Comparison of ENCODE assay signal across 15 mouse cellular contexts in the genomic region with DNA sequence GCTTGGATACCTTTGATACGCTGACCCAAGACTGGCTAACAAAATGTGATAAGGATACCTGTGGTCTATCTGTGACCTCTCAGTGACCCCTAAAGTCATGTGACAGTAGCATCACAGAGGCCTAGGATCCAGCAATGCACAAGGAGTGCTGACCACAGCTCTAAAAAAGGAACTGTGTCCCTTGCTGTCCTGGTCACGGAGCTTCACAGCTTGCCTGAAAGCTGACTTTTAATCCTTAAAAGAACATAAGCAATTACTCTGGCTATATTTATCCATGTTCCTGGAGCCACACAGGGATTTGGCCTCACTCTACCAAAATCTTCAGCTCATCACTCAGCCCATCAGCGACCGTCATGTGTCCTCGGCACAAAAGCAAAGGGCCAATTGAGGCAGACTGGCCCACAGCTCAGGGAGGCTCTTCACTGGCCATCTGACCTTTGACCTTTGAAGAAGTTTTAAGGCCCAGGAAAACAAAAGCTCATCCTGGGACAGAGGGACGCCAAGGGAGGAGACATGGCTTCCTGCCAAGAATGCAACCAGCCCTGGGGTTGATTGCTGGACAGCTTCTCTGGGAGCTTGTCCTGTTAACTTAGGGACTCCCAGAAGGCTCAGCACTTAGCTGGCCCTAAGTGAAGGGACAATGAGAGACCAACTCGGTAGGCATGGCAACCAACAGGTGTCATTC. TPM values are rescaled to one million over a fixed set of nuclear protein-coding genes. Genes with fewer than 3 reads are reported as not detected.
DNase-seq lines count a peak whose midpoint lies in the region; ATAC-seq and TF ChIP-seq lines count a peak whose summit lies in the region.
"Had no signal": no experiment of that assay in that cellular context is flagged by ENCODE, and none has a peak within 500 bp of the region (broad histone marks: within the 10 kb centered on the region; RNA-seq: fewer than 3 reads in every experiment).

No protein-coding gene starts in this region.

- no peak for TF ChIP-seq CTCF in heart, adult 2 months (IDR thresholded peaks at IDR 0.05)

- intact Hi-C loops in heart, adult 2 months (cut with DNase I): no loop called here

- H3K27ac ChIP-seq in heart, adult 2 months: no peak overlapping the region
- no peak overlapping the region for H3K27ac ChIP-seq in heart, embryonic 12.5 days (ENCODE audit: poor library complexity, severe bottlenecking)
- no peak overlapping the region for H3K27ac ChIP-seq in liver, embryonic 12.5 days
- H3K27ac ChIP-seq: embryonic facial prominence, embryonic 15.5 days; hindbrain, embryonic 13.5 days; layer of hippocampus, adult 2 months; liver, embryonic 15.5 days had no signal

- no peak overlapping the region for H3K4me2 ChIP-seq in heart, embryonic 12.5 days
- no peak overlapping the region for H3K4me2 ChIP-seq in liver, embryonic 12.5 days
- H3K4me2 ChIP-seq: embryonic facial prominence, embryonic 15.5 days; hindbrain, embryonic 13.5 days; liver, embryonic 15.5 days had no signal

- TF ChIP-seq POLR2A in heart, adult 2 months (IDR thresholded peaks at IDR 0.05; ENCODE audit: insufficient read depth, low read depth, low read length): no peak

- H3K79me2 ChIP-seq in heart, adult 2 months (replicated peaks; ENCODE audit: control insufficient read depth, insufficient read depth, low read length): no peaks in the 10 kb centered on the region

- no peaks in the 10 kb centered on the region for H3K27me3 ChIP-seq in heart, adult 2 months (ENCODE audit: control insufficient read depth, insufficient read depth, low read length)
- no peaks in the 10 kb centered on the region for H3K27me3 ChIP-seq in heart, embryonic 12.5 days (replicated peaks)
- H3K27me3 ChIP-seq in liver, embryonic 12.5 days (replicated peaks): no peaks in the 10 kb centered on the region
- H3K27me3 ChIP-seq: CH12.LX; embryonic facial prominence, embryonic 15.5 days; hindbrain, embryonic 13.5 days; liver, embryonic 15.5 days had no signal

- H3K9me3 ChIP-seq in heart, embryonic 12.5 days (replicated peaks): no peaks in the 10 kb centered on the region
- H3K9me3 ChIP-seq in liver, embryonic 12.5 days (replicated peaks): no peaks in the 10 kb centered on the region
- H3K9me3 ChIP-seq: embryonic facial prominence, embryonic 15.5 days; hindbrain, embryonic 13.5 days; liver, embryonic 15.5 days had no signal

- H3K4me3 ChIP-seq in heart, adult 2 months: no peak overlapping the region
- no peak overlapping the region for H3K4me3 ChIP-seq in heart, embryonic 12.5 days
- H3K4me3 ChIP-seq in liver, embryonic 12.5 days: no peak overlapping the region
- H3K4me3 ChIP-seq: embryonic facial prominence, embryonic 15.5 days; hindbrain, embryonic 13.5 days; layer of hippocampus, adult 2 months; liver, embryonic 15.5 days had no signal

- no peak for TF ChIP-seq EP300 in heart, adult 2 months (IDR thresholded peaks at IDR 0.05; ENCODE audit: insufficient read depth, low read depth, low read length)

- DNase-seq in heart, adult 2 months: peak; percentile 31 to 39
- DNase-seq in adipocyte (ENCODE audit: low spot score): peak; percentile 49
- DNase-seq in brain, adult 2 months (ENCODE audit: low read depth, low spot score): peak; percentile 21
- DNase-seq in kidney, postnatal 25 days: peak; percentile 71 to 78
- DNase-seq in thymus, postnatal 36 days: no peak
- no peak for DNase-seq in spleen, postnatal 10 days (ENCODE audit: low spot score in 2 of 2)
- DNase-seq: cerebellum, postnatal 36 days had no signal

- H3K36me3 ChIP-seq in heart, adult 2 months (ENCODE audit: control insufficient read depth, insufficient read depth, low read length): no peaks in the 10 kb centered on the region
- H3K36me3 ChIP-seq in heart, embryonic 12.5 days: no peaks in the 10 kb centered on the region
- H3K36me3 ChIP-seq in liver, embryonic 12.5 days: no peaks in the 10 kb centered on the region
- H3K36me3 ChIP-seq: embryonic facial prominence, embryonic 15.5 days; hindbrain, embryonic 13.5 days; liver, embryonic 15.5 days had no signal

- H3K9ac ChIP-seq in heart, adult 2 months (ENCODE audit: low read depth, low read length): no peak overlapping the region
- no peak overlapping the region for H3K9ac ChIP-seq in heart, embryonic 12.5 days
- no peak overlapping the region for H3K9ac ChIP-seq in liver, embryonic 12.5 days
- H3K9ac ChIP-seq: embryonic facial prominence, embryonic 15.5 days; hindbrain, embryonic 13.5 days; liver, embryonic 15.5 days had no signal

- no peak for ATAC-seq in heart, embryonic 12.5 days (ENCODE audit: insufficient number of reproducible peaks, low FRiP score)
- ATAC-seq in liver, embryonic 12.5 days: no peak
- ATAC-seq: forebrain, embryonic 14.5 days had no signal

- peaks cover 7% of the 10 kb centered on the region for H3K4me1 ChIP-seq in heart, adult 2 months (ENCODE audit: control insufficient read depth, insufficient read depth, low read length)
- peaks cover 56% of the 10 kb centered on the region for H3K4me1 ChIP-seq in heart, embryonic 12.5 days (replicated peaks)
- H3K4me1 ChIP-seq in liver, embryonic 12.5 days: peaks cover 29% of the 10 kb centered on the region

- WGBS in heart, adult 2 months: 69% methylated on average over 7 of the region's 7 CpGs
- WGBS in heart, embryonic 12.5 days: 60% methylated on average over 7 of the region's 7 CpGs
- 73% methylated on average over 7 of the region's 7 CpGs for WGBS in liver, embryonic 12.5 days (ENCODE audit: insufficient replicate concordance)

RNA-seq across cellular contexts. Expression of a gene that starts 3.5 kb away (rescaled TPM):
- total RNA-seq in heart, adult 2 months (2021): 10 to 100 TPM; 16.5 to 18.7 TPM
- polyA plus RNA-seq in heart, adult 2 months (2012; rRNA removed): 14.8 and 18.1 TPM in 2 replicates
- 5.7 and 8.0 TPM in 2 replicates for polyA plus RNA-seq in heart, embryonic 12.5 days (2016; fragmentation: Nextera tagmentation; extraction: Ambion mirVana)
- polyA plus RNA-seq in liver, embryonic 12.5 days (2016; fragmentation: Nextera tagmentation; extraction: Ambion mirVana): 14.7 and 14.9 TPM in 2 replicates
- total RNA-seq: CH12.LX had no signal

RNA-seq across cellular contexts. Expression of a gene that starts 43.0 kb away (rescaled TPM):
- total RNA-seq in heart, adult 2 months (2021): 10 to 100 TPM; 13.0 to 14.6 TPM
- polyA plus RNA-seq in heart, adult 2 months (2012; rRNA removed): 5.8 and 11.1 TPM in 2 replicates
- polyA plus RNA-seq in heart, embryonic 12.5 days (2016; fragmentation: Nextera tagmentation; extraction: Ambion mirVana): 47.3 and 49.7 TPM in 2 replicates
- polyA plus RNA-seq in liver, embryonic 12.5 days (2016; fragmentation: Nextera tagmentation; extraction: Ambion mirVana): 40.3 and 40.5 TPM in 2 replicates

Comparison
In these comparisons a context has a peak if more than half of its experiments do, and no peak if none do; other contexts are left out.
1. DNase-seq: peak in heart, adult 2 months (2 of 2), adipocyte (single experiment), brain, adult 2 months (single experiment) and kidney, postnatal 25 days (2 of 2); none in thymus, postnatal 36 days (0 of 2) and spleen, postnatal 10 days (0 of 2).